Mouse (Mus musculus) CH12.LX (cell line): Measurements from ENCODE around the gene Mettl2.
"Not testable (repeated sequence)": the region's sequence is repeated elsewhere in the genome, so short reads cannot be mapped to it uniquely, and the experiment has no call there.

Experiments used
- CTCF ChIP-seq, 2 experiments: IDR thresholded peaks in 1 of 2; conservative IDR thresholded peaks in 1 of 2; 2 replicates each; pipeline ENCODE4 v1.5.1; 2011 to 2012; ENCODE audit warnings: low read depth in 2 of 2, low read length in 2 of 2, improper control_type of control experiment in 1 of 2, inconsistent platforms in 1 of 2, mild to moderate bottlenecking in 1 of 2, moderate library complexity in 1 of 2
- E2F4 ChIP-seq: IDR thresholded peaks from 2 replicates; pipeline ENCODE4 v1.6.1; 2011; ENCODE audit warnings: low read depth, low read length, improper control_type of control experiment; ENCODE audit not compliant: insufficient replicate concordance
- EP300 ChIP-seq: IDR thresholded peaks from 2 replicates; pipeline ENCODE4 v1.6.1; 2011; ENCODE audit warnings: low read length, improper control_type of control experiment
- MAZ ChIP-seq: IDR thresholded peaks from 2 replicates; pipeline ENCODE4 v1.6.1; 2012; ENCODE audit warnings: low read depth, mild to moderate bottlenecking, inconsistent platforms, low read length, improper control_type of control experiment, moderate library complexity
- POLR2A ChIP-seq: IDR thresholded peaks from 2 replicates; pipeline ENCODE4 v1.6.1; 2011; ENCODE audit warnings: low read depth, mild to moderate bottlenecking, improper control_type of control experiment, low read length
- POLR2AphosphoS2 ChIP-seq: IDR thresholded peaks from 2 replicates; pipeline ENCODE4 v1.6.1; 2011; ENCODE audit warnings: low read depth, low read length, improper control_type of control experiment
- SIN3A ChIP-seq: IDR thresholded peaks from 2 replicates; pipeline ENCODE4 v1.6.1; 2012; ENCODE audit warnings: low read length, improper control_type of control experiment, inconsistent platforms
- UBTF ChIP-seq: IDR thresholded peaks from 2 replicates; pipeline ENCODE4 v1.6.1; 2012; ENCODE audit warnings: low read depth, mild to moderate bottlenecking, inconsistent platforms, low read length, improper control_type of control experiment, moderate library complexity
- USF1 ChIP-seq: IDR thresholded peaks from 2 replicates; pipeline ENCODE4 v1.6.1; 2014; ENCODE audit warnings: low read depth, mild to moderate bottlenecking, inconsistent platforms, low read length, improper control_type of control experiment

DNA sequence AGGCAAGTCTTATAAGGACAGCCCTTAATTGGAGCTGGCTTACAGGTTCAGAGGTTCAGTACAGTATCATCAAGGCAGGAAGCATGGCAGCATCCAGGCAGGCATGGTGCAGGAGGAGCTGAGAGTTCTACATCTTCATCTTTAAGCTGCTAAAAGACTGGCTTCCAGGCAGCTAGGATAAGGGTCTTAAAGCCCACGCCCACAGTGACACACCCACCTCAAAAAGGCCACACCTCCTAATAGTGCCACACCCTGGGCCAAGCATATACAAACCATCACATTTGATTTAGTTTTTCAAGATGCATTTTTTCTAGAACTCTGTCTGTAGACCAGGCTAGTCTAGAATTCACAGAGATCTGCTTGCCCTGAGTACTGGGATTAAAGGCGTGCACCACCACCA is 11.0 kb downstream of the Mettl2 start:
- not testable (repeated sequence) for TF ChIP-seq USF1; EP300; POLR2A; SIN3A; CTCF (conservative IDR thresholded peaks at IDR 0.05 in 1 of 2, IDR thresholded peaks at IDR 0.05 in 1 of 2; ENCODE audit: low read depth in 2 of 2, low read length in 2 of 2); MAZ; UBTF; E2F4; POLR2AphosphoS2
